Mouse (Mus musculus) colon, adult 2 months (tissue): ENCODE data around the gene Olfr354. TPM values are rescaled to one million over a fixed set of nuclear protein-coding genes. Genes with fewer than 3 reads are reported as not detected.

Experiments used
- polyA plus RNA-seq: library from polyadenylated mRNA; depleted of rRNA; stranded (reverse); fragments of >200 nt; gene quantifications from 2 replicates; pipeline ENCODE4 v1.2.3, GENCODE M21; 2012; rRNA removed

Olfr354 gene
- not detected in 2 replicates for polyA plus RNA-seq

GRCm38 (mm10) chr2:36905380-36905779 is at the start of gene Olfr354:
Olfr354 (plus strand) TSS chr2:36905680.

DNA sequence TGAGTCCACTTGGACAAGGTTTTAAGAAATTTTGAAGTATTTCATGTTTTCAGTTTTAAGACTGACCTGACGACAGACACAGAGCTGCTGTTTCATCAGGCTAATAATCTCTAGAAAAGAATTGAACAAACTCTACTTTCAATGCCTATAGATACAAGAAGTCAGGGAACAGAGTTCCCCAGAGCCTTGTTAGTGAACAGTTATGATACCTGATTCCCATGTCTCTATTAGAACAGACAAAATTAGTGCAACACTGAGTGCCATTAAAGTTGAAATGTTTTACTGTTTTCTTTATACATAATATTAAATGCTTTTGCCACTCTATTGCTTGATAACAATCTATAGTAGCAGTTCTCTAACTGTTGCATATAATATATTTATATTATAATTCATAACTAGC is 42.9 kb upstream of the Olfr354 start, which contains the start of gene Olfr351:
Olfr351 (minus strand) TSS at position 101 of the 400 bp plus-strand sequence.

DNA sequence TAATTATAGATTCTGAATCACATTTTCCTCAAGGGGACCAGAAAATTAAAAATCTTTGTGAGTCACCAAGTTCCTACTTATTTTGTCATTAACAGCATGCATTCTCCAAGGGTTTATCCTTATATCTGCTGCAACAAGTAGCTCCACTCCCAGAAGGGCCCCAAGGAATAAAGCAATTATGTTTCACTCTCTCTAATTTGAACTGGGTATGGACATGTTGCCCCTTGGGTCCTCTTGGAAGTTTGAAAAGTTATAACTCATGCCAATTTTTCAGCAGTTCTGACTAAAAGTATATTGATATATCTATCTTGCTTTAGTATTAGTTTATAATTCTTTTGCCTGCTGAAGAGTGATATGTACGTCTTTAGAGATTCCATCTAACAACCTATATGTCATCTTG is 37.3 kb upstream of the Olfr354 start, which contains the start of gene Olfr352:
Olfr352 (plus strand) TSS at position 301 of the 400 bp plus-strand sequence.

DNA sequence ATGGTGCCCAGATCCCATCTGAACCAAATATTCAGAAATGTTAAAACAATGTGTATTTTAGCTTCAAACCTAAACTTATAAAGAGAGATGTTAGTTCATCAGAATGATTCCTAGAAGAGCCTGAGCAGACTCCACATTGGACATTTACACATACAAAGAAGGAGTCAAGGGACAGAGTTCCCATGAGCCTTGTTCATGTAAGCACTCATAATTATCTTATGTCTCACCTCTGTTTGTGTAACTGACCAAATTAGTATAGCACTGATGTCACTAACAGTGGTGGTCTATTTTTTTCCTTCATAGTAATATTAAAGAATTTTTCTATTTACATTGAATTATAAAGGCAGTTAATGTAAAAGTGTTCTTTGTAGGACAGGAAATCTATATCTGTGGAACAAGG is 12.6 kb upstream of the Olfr354 start, which contains the start of gene Olfr353:
Olfr353 (minus strand) TSS at position 101 of the 400 bp plus-strand sequence.

DNA sequence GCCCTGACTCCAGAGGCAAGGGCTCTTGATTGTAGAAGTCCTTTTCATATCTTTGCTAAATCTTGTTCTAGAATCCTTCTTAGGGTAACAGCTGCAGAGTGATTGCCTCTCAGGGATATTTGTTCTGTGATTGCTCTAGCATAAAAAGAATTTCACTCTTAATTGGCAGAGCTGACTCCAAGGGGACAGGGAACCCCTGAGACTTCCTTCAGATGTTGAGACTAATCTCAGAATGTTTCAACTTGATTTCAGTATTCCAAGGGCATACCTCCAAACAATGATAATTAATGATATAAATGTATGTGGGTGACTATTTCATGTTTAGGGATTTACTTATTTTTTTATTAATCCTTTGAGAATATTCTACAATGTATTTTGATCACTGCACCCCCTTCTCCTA is 23.3 kb downstream of the Olfr354 start, which contains the start of gene Olfr355:
Olfr355 (minus strand) TSS at position 101 of the 400 bp plus-strand sequence.

DNA sequence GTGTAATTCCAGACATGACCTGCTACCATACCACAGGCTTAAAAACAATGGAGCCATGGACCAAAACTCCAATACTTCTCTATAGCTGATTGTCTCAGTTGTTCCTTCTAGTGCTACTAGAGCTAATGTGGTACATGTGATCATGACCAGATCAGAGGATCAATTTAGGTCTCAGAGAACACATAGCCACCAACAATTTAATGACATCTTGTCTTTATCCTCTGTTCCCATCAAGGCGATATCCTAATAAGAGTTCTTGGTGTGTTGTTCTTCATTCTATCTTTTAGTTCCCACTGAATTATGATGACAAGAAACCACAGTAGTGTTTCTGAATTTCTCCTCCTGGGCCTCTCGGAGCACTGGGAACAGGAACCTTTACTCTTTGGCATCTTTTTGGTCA is 31.3 kb downstream of the Olfr354 start, which contains the start of gene Olfr356:
Olfr356 (plus strand) TSS at position 301 of the 400 bp plus-strand sequence.

Other genes starting within 250 kb of the Olfr354 start
- not detected in 2 replicates for gene Olfr346, start 219.9 kb upstream of the Olfr354 start, polyA plus RNA-seq
- not detected in 2 replicates for gene Olfr347, start 173.8 kb upstream of the Olfr354 start, polyA plus RNA-seq
- not detected in 2 replicates for gene Olfr348, start 121.4 kb upstream of the Olfr354 start, polyA plus RNA-seq
- gene Olfr50, start 115.1 kb upstream of the Olfr354 start, polyA plus RNA-seq = not detected in 2 replicates
- not detected in 2 replicates for gene Olfr3, start 88.6 kb upstream of the Olfr354 start, polyA plus RNA-seq
- not detected in 2 replicates for gene Olfr350, start 59.4 kb upstream of the Olfr354 start, polyA plus RNA-seq
- gene Olfr351, start 43.0 kb upstream of the Olfr354 start, polyA plus RNA-seq = not detected in 2 replicates
- gene Olfr352, start 37.2 kb upstream of the Olfr354 start, polyA plus RNA-seq = not detected in 2 replicates
- not detected in 2 replicates for gene Olfr353, start 12.7 kb upstream of the Olfr354 start, polyA plus RNA-seq
- not detected in 2 replicates for gene Olfr355, start 23.2 kb downstream of the Olfr354 start, polyA plus RNA-seq
- not detected in 2 replicates for gene Olfr356, start 31.4 kb downstream of the Olfr354 start, polyA plus RNA-seq
- gene Olfr357, start 88.1 kb downstream of the Olfr354 start, polyA plus RNA-seq = not detected in 2 replicates
- not detected in 2 replicates for gene Olfr358, start 103.7 kb downstream of the Olfr354 start, polyA plus RNA-seq
- gene Olfr360, start 160.1 kb downstream of the Olfr354 start, polyA plus RNA-seq = not detected in 2 replicates
- not detected in 2 replicates for gene Olfr361, start 183.6 kb downstream of the Olfr354 start, polyA plus RNA-seq
- not detected in 2 replicates for gene Olfr362, start 212.2 kb downstream of the Olfr354 start, polyA plus RNA-seq
- gene Olfr364-ps1, start 233.6 kb downstream of the Olfr354 start, polyA plus RNA-seq = not detected in 2 replicates